Mouse (Mus musculus) heart, postnatal 0 days (tissue): ENCODE results near the gene Naa38. TPM values are rescaled to one million over a fixed set of nuclear protein-coding genes. Genes with fewer than 3 reads are reported as not detected.

Source experiments
- ATAC-seq: fragments of 200-750 bp; cut with Nextera tagmentation; 2 replicates; pipeline ENCODE4 v1.8.0; 2017; ENCODE audit warnings: low read depth, moderate number of reproducible peaks, moderate library complexity; ENCODE audit not compliant: insufficient read depth
- DNase-seq: peaks from one replicate; pipeline ENCODE4 v3.0.0-alpha.2; 2016; ENCODE audit warnings: low spot score
- H3K27ac ChIP-seq: fragments of 300-500 bp; sonication (generic); 2 replicates; pipeline ENCODE4 v1.5.1; 2014; ENCODE audit warnings: low read depth, mild to moderate bottlenecking
- H3K27me3 ChIP-seq: fragments of 300-500 bp; sonication (generic); 2 replicates; pipeline ENCODE4 v1.6.1; 2014; ENCODE audit warnings: low read length, mixed read lengths; ENCODE audit not compliant: control insufficient read depth, insufficient read depth
- H3K36me3 ChIP-seq: fragments of 300-500 bp; sonication (generic); replicated peaks from 2 replicates; pipeline ENCODE4 v1.6.1; 2014; ENCODE audit warnings: low read length, mixed read lengths; ENCODE audit not compliant: control insufficient read depth, insufficient read depth
- H3K4me1 ChIP-seq: fragments of 300-500 bp; sonication (generic); 2 replicates; pipeline ENCODE4 v1.6.1; 2014; ENCODE audit warnings: antibody characterized with exemption; ENCODE audit not compliant: control insufficient read depth, insufficient read depth
- H3K4me2 ChIP-seq: fragments of 300-500 bp; sonication (generic); 2 replicates; pipeline ENCODE4 v1.6.1; 2014; ENCODE audit warnings: low read depth, mild to moderate bottlenecking, low read length, moderate library complexity
- H3K4me3 ChIP-seq: fragments of 300-500 bp; sonication (generic); 2 replicates; pipeline ENCODE4 v1.5.1; 2014; ENCODE audit warnings: low read depth, low read length
- H3K9ac ChIP-seq: fragments of 300-500 bp; sonication (generic); replicated peaks from 2 replicates; pipeline ENCODE4 v1.6.1; 2014; ENCODE audit warnings: low read depth, low read length, mixed read lengths
- H3K9me3 ChIP-seq: fragments of 300-500 bp; sonication (generic); replicated peaks from 2 replicates; pipeline ENCODE4 v1.6.1; 2016; ENCODE audit warnings: low read length; ENCODE audit not compliant: control insufficient read depth
- CTCF ChIP-seq: IDR thresholded peaks from 2 replicates; pipeline ENCODE4 v1.5.1; 2016; ENCODE audit warnings: antibody characterized with exemption, control low read depth, low read depth
- EP300 ChIP-seq: IDR thresholded peaks from 2 replicates; pipeline ENCODE4 v1.6.1; 2016; ENCODE audit warnings: antibody characterized with exemption, low read depth
- WGBS: fragments of 180-500 bp; shearing (Covaris S2); extraction: QIAGEN DNeasy Blood & Tissue Kit; methylation state at CpG from one replicate; pipeline ENCODE4 v1.1.7; 2014; 5-methylcytosine and 5-hydroxymethylcytosine counted together
- polyA plus RNA-seq: library from polyadenylated mRNA; unstranded; fragments of >200 nt; fragmentation: Nextera tagmentation; extraction: Ambion mirVana; gene quantifications from 2 replicates; pipeline ENCODE4 v1.2.1, GENCODE M21; 2015
- total RNA-seq: library from RNA; depleted of rRNA; stranded (reverse); fragments of >200 nt; gene quantifications from 2 replicates; pipeline ENCODE4 v1.2.3, GENCODE M21; 2014; ENCODE audit warnings: low replicate concordance

Naa38 gene
- total and polyA plus RNA-seq, 2 experiments from 2014 or later, result 64.9 to 171 TPM

GRCm38 (mm10) chr11:69375646-69376045 is 19.6 kb upstream of the Naa38 start:
- DNase-seq, result no peak
- H3K36me3 ChIP-seq, result 0 out of 2 replicates have a peak, but pooled peaks cover 6% of the 10 kb centered on the region
- no peaks in the 10 kb centered on the region for H3K9me3 ChIP-seq
- H3K9ac ChIP-seq, result no peak overlapping the region
- H3K4me3 ChIP-seq, result no peak overlapping the region
- WGBS, result 76% methylated on average over 4 of the region's 4 CpGs
- no peak overlapping the region for H3K4me2 ChIP-seq
- H3K27me3 ChIP-seq, result no peaks in the 10 kb centered on the region
- TF ChIP-seq CTCF, result no peak
- ATAC-seq, result no peak
- no peak overlapping the region for H3K27ac ChIP-seq
- 0 out of 2 replicates have a peak, but pooled peaks cover 3% of the 10 kb centered on the region for H3K4me1 ChIP-seq

DNA sequence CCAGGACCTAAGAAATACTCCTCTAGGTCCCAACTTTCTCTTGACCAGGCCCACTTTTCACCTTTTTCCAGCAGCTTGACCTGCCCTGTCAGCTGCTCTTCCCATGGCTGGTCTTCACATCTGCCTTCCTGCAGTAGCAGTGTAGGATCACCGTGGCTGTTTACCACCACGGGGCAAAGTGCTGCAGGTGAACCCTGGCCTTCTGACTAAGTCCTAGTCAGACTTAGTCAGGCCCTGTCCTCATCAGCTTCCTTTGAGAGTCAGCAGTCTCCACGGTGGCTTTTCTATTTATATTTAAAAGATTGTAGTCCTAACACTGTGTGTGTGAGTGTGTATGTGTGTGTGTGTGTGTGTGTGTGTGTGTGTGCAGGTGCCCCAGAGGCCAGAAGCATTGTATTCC is 17.5 kb upstream of the Naa38 start:
- WGBS, result 58% methylated on average over 3 of the region's 3 CpGs
- Histone ChIP-seq H3K4me3 (no peak overlapping the region), H3K27ac (no peak overlapping the region), H3K36me3 (0 out of 2 replicates have a peak, but pooled peaks cover 6% of the 10 kb centered on the region), H3K4me1 (0 out of 2 replicates have a peak, but pooled peaks cover 4% of the 10 kb centered on the region), H3K27me3 (no peaks in the 10 kb centered on the region), H3K9me3 (no peaks in the 10 kb centered on the region), H3K4me2 (no peak overlapping the region), H3K9ac (no peak overlapping the region)
- no peak for TF ChIP-seq EP300
- TF ChIP-seq CTCF, result no peak
- ATAC-seq (no peak), DNase-seq (no peak)

GRCm38 (mm10) chr11:69379600-69379999 is 15.7 kb upstream of the Naa38 start:
- no peak overlapping the region for H3K4me2 ChIP-seq
- WGBS, result 67% methylated on average over 3 of the region's 3 CpGs
- TF ChIP-seq CTCF (no peak), EP300 (no peak)
- H3K9ac ChIP-seq, result no peak overlapping the region
- H3K27ac ChIP-seq, result no peak overlapping the region
- DNase-seq, result no peak
- 0 out of 2 replicates have a peak, but pooled peaks cover 7% of the 10 kb centered on the region for H3K4me1 ChIP-seq
- no peak overlapping the region for H3K4me3 ChIP-seq
- H3K27me3 ChIP-seq, result no peaks in the 10 kb centered on the region
- no peaks in the 10 kb centered on the region for H3K36me3 ChIP-seq
- ATAC-seq, result no peak
- no peaks in the 10 kb centered on the region for H3K9me3 ChIP-seq

DNA sequence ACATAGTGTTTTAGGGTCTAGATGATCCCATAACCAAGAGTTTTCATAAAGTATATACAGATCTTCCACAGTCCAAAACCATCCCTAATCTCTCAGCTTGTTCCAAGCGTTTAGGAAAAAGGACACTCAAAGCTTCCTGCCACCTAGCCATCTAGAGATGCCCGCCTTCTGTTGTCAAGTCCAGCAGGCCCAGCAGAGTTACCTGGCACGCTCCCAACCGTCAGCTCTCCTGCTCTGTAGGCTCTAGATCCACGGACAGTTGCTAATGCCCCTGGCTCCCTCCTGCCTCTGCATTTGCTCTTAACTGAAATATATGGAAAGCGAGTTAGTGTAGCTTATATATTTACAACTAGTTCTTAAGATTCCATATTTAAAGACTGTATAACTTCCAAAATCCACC is 13.9 kb upstream of the Naa38 start:
- no peak for DNase-seq
- Histone ChIP-seq H3K36me3 (no peaks in the 10 kb centered on the region), H3K27me3 (no peaks in the 10 kb centered on the region), H3K4me3 (no peak overlapping the region), H3K4me1 (0 out of 2 replicates have a peak, but pooled peaks cover 7% of the 10 kb centered on the region), H3K27ac (no peak overlapping the region), H3K4me2 (no peak overlapping the region), H3K9me3 (no peaks in the 10 kb centered on the region), H3K9ac (no peak overlapping the region)
- no peak for TF ChIP-seq CTCF
- TF ChIP-seq EP300, result no peak
- no peak for ATAC-seq
- WGBS, result 46% methylated on average over 6 of the region's 6 CpGs

GRCm38 (mm10) chr11:69382478-69383105 is 12.7 kb upstream of the Naa38 start:
- Histone ChIP-seq H3K27me3 (no peaks in the 10 kb centered on the region), H3K36me3 (no peaks in the 10 kb centered on the region), H3K9me3 (no peaks in the 10 kb centered on the region), H3K4me1 (0 out of 2 replicates have a peak, but pooled peaks cover 7% of the 10 kb centered on the region), H3K4me2 (no peak overlapping the region), H3K27ac (no peak overlapping the region), H3K9ac (no peak overlapping the region; the same call in 1 of the 2 replicates), H3K4me3 (no peak overlapping the region)
- no peak; the same call in 1 of the 2 replicates for ATAC-seq
- WGBS, result 52% methylated on average over 10 of the region's 10 CpGs
- DNase-seq, result no peak
- TF ChIP-seq EP300 (no peak), CTCF (no peak)

GRCm38 (mm10) chr11:69384979-69385378 is 10.3 kb upstream of the Naa38 start:
- TF ChIP-seq CTCF, result no peak
- no peak for TF ChIP-seq EP300
- Histone ChIP-seq H3K4me3 (no peak overlapping the region), H3K27ac (no peak overlapping the region), H3K27me3 (no peaks in the 10 kb centered on the region), H3K36me3 (no peaks in the 10 kb centered on the region), H3K4me2 (no peak overlapping the region), H3K4me1 (0 out of 2 replicates have a peak, but pooled peaks cover 7% of the 10 kb centered on the region), H3K9ac (no peak overlapping the region), H3K9me3 (no peaks in the 10 kb centered on the region)
- WGBS, result 69% methylated on average over 6 of the region's 6 CpGs
- DNase-seq, result no peak
- ATAC-seq, result no peak
